Mouse (Mus musculus): ENCODE measurements around the gene Inafm2.

DNA sequence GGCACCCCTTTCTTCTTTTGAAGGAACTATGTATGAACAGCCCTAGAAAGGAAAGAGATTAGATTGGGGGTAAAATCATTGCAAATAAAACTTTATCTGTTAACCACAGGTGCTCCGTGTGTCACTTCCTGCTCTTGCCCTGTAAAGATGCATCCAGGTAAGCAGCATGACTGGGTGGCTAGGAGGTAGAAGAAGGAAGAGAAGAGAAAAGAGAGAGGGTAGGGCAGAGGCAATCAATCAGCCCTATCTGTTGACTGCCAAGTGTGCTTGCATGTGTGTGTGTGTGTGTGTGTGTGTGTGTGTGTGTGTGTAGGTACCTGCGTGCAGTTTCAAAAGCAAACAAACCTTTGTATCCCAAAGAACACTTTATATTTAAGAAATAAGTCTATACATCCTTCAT, 29.0 kb downstream of the Inafm2 start:
- TF ChIP-seq POLR2A (IDR thresholded peaks at IDR 0.05; ENCODE audit: low read depth, low read length) (no peak), CTCF (IDR thresholded peaks at IDR 0.05; ENCODE audit: extremely low read depth, insufficient read depth, insufficient read length, insufficient replicate concordance) (no peak)

All from spleen, adult 2 months (tissue).